Mouse (Mus musculus): ENCODE results near the gene Card9.
A peak's percentile ranks its signal among the peaks of the same experiment; 100 is the strongest.

The Card9 gene

GRCm38 (mm10) chr2:26359983-26360382 lies 735 bp downstream of the Card9 start:
- DNase-seq: no peak

GRCm38 (mm10) chr2:26358667-26359320 lies 1.9 kb downstream of the Card9 start:
- DNase-seq: no peak

DNA sequence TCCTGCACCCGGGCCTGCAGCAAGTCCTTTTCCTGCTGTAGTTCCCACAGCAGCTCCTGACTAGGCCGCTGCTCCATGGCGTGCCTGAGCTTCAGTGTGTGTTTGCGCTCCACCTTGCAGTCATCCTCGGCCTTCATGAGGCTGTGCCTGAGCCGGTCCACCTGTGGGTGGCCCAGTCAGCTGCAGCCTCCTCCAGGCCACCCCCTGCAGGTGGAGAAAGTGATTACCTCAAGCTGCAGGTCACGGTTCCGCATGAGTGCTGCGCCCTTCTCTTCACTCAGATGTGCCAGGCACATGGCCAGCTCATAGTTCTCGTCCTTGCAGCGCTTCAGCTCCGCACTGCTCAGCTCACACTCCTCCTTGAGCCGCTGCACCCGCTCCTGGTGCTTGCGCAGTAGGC lies 3.2 kb downstream of the Card9 start:
- peak; percentile 85 to 92 for DNase-seq

DNA sequence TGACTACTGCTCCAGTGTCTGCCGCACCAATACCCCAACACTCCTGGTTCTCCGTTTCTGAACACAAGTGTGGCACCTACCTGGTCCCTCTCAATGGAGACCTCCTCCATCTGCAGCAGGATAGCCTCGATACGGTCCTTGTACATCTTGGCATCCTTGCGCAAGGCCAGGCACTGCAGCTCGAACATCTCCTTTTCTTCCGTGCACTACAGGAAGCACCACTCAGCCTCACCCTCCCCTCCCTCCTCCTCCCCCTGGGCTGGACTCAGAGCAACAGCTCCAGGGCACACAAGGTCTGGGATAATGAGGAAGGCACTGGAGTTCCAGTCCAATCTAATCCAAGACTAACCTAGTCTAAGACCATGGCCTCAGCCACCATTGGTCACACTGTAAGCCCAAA lies 4.0 kb downstream of the Card9 start:
- DNase-seq: no peak

DNA sequence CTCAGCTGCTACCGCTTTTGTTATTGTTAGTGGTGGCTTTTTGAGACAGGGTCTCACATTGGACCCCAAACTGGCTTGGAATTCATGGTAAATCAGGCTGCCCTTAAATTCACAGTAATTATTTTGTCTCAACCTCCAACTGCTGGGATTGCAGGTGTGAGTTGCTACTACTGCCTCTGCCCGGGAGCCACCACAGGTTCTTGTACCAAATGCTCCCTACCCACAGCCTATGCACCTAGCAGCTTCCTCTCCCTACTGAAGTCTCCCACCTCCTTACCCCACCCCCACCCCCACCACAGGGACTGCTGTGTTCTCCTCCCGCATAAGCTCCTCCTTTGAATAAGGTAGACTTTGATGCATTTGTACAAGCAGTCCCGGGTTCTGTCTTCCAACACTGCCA lies 4.5 kb downstream of the Card9 start:
- no peak for DNase-seq

- DNase-seq: no peak
Measured at GRCm38 (mm10) chr2:26354401-26354800, 6.3 kb downstream of the Card9 start.

GRCm38 (mm10) chr2:26353066-26353980 lies 7.4 kb downstream of the Card9 start:
- DNase-seq: no peak

DNA sequence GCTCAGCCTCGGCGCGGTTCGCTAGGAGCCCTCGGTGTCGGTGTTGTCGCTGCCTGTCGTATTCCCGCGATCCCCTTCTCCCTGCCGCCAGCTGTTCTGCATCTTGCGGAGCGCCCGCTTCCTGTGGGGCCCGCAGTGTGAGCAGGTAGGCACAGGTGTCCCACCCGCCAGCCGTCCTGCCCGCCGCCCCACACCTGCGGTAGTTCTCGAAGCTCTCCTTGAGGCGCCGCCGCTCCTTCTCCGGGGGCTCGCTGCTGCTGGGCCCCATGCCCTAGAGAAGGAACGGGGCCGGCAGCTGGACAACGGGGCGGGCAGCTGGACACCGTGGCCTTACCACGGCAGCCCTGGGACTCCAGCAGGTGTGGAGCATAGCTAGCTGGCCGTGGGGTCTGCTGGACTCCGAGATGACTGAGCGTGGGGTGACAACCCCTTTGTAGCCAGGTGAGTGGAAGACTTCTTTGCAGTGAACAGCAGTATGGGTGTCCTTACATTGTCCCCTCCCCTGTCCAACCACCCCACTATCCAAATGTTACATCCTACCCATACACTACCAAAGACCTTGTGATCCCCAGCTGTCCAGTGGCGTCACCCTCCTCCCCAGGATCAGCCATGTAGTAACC lies 8.3 kb downstream of the Card9 start:
- no peak for DNase-seq

GRCm38 (mm10) chr2:26351358-26352290 lies 9.1 kb downstream of the Card9 start, which contains the start of gene Dnlz:
Gene Dnlz (minus strand): TSS chr2:26352110.
- DNase-seq: peak; percentile 95 to 97

DNA sequence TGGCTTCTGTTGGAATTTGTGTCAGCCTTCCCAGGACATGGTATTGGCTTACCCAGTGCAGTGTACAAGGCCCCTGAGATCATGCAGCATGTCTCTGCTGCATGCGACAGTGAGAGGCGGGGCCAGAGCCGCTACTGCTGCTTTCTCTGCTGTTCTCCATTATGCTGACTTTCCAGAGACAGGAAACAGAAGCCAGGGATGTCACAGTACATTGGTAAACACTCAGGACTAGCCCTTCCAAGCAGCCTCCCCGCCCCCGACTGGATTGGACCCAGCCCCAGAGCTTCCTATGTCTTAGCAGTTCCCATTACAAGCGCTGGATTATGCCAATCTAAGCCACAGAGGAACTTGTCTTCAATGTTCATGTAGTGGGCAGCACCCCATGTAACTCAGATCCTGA lies 12.5 kb downstream of the Card9 start:
- DNase-seq: peak; percentile 63 to 66

GRCm38 (mm10) chr2:26342609-26343490 lies 17.9 kb downstream of the Card9 start:
- DNase-seq: peak; percentile 65 to 77

GRCm38 (mm10) chr2:26342044-26342443 lies 18.7 kb downstream of the Card9 start:
- DNase-seq: peak; percentile 61 to 71

- peak; percentile 36 to 67 for DNase-seq
Measured at GRCm38 (mm10) chr2:26341510-26341981, 19.2 kb downstream of the Card9 start.

GRCm38 (mm10) chr2:26339204-26339551 lies 21.5 kb downstream of the Card9 start:
- DNase-seq: peak in 1 of 2 experiments; percentile 66

- DNase-seq: no peak
Measured at GRCm38 (mm10) chr2:26338302-26339203, 22.2 kb downstream of the Card9 start.

DNA sequence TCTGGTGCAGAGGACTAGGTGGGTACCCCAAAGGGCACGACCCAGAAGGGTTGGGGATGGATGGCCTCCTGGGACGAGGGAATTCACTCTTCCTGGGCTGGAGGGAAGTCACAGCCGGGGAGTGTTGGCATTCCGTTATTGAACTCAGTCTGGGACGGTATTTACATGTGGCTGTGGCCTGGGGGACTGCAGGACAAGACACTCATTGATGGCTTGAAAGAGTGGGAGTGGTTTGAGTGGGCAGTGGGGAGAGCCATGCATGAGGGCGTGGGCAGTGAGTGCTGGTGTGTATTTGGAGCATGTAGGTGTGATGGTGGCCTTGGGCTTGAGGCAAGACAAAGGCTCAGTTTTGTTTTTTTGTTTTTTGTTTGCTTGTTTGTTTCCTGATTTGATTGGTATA lies 30.0 kb downstream of the Card9 start:
- DNase-seq: no peak

- DNase-seq: no peak
Measured at GRCm38 (mm10) chr2:26330056-26330468, 30.7 kb downstream of the Card9 start.

- DNase-seq: peak in 1 of 2 experiments; percentile 15
Measured at GRCm38 (mm10) chr2:26329402-26329801, 31.3 kb downstream of the Card9 start.

DNA sequence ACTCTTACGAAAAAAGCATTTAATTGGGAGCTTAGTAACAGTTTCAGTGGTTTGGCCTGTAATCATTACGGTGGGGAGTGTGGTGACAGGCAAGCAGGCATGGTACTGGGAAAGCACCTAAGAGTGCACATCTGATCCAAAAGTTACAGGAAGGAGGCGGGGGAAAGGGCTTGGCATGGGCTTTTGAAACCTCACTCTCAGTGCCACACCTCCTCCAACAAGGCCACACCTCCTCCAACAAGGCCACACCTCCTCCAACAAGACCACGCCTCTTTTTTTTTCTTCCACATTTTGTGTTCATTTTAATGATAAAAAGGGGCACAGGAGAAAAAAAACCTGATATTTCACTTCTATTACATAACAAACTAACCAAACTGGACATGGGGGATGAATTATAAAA lies 32.9 kb downstream of the Card9 start:
- peak in 1 of 2 experiments; percentile 36 for DNase-seq
